Mouse (Mus musculus): ENCODE results near the gene Gm45808. TPM values are rescaled to one million over a fixed set of nuclear protein-coding genes. Genes with fewer than 3 reads are reported as not detected.

Gene Gm45808
- polyA plus RNA-seq, 1 experiment from 2014 or later: not detected

DNA sequence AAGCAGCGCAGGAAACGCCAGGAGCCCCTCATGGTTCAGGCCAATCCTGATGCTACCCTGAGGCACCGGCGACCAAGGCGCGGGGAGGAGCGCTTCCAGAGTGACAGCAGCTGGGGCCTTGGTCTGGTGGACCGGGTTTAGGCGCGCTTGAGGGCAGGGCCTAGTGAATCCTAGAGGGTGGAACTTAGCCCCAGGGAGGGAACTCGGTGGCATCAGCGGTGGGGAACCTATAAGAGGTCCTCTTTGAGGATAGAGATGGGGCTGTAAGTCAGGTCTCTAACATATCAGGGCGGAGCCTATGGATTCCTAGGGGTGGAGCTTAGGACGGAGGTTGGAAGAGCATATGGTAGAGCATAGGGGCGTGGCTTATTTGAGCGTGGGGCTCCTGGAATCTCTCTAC, 28.8 kb upstream of the Gm45808 start:
- Histone ChIP-seq H3K4me1 (ENCODE audit: control insufficient read depth, insufficient read depth, low read depth, low read length) (no peaks in the 10 kb centered on the region), H3K9me3 (ENCODE audit: control insufficient read depth, low read length) (no peaks in the 10 kb centered on the region), H3K27me3 (replicated peaks; ENCODE audit: control insufficient read depth, insufficient read depth, low read length) (no peaks in the 10 kb centered on the region), H3K36me3 (ENCODE audit: control insufficient read depth, insufficient read depth, low read length) (no peaks in the 10 kb centered on the region), H3K4me2 (ENCODE audit: low read length) (no peak overlapping the region), H3K4me3 (ENCODE audit: low read length) (no peak overlapping the region), H3K9ac (ENCODE audit: low read depth, low read length) (no peak overlapping the region), H3K27ac (ENCODE audit: low read depth, low read length) (no peak overlapping the region)
- ATAC-seq: no peak
- WGBS: 23% methylated on average over 16 of the region's 16 CpGs

DNA sequence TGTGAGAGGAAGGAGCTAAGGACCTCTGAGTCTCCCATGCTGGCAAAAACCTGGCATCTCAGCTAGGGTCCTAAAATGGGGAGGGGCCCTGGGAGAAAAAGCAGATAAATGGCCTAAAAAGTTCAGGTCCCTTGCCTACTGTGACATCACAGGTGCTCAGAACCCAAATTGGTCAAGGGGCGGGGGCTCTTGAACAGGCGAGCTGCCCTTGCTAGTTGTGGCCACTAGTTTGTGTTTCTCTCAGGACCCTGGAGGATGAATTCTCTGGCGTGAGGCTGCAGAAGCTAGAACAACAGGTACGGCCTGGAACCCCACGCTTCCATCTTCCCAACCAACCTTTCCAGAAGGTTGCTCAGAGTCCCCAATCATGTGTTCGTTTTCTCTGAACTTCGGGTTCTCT, 27.8 kb upstream of the Gm45808 start:
- Histone ChIP-seq H3K36me3 (ENCODE audit: control insufficient read depth, insufficient read depth, low read length) (no peaks in the 10 kb centered on the region), H3K4me2 (ENCODE audit: low read length) (no peak overlapping the region), H3K4me1 (ENCODE audit: control insufficient read depth, insufficient read depth, low read depth, low read length) (peaks cover 3% of the 10 kb centered on the region), H3K4me3 (ENCODE audit: low read length) (no peak overlapping the region), H3K27me3 (replicated peaks; ENCODE audit: control insufficient read depth, insufficient read depth, low read length) (no peaks in the 10 kb centered on the region), H3K27ac (ENCODE audit: low read depth, low read length) (no peak overlapping the region), H3K9me3 (ENCODE audit: control insufficient read depth, low read length) (no peaks in the 10 kb centered on the region), H3K9ac (ENCODE audit: low read depth, low read length) (no peak overlapping the region)
- ATAC-seq: no peak
- WGBS: 86% methylated on average over 7 of the region's 7 CpGs

DNA sequence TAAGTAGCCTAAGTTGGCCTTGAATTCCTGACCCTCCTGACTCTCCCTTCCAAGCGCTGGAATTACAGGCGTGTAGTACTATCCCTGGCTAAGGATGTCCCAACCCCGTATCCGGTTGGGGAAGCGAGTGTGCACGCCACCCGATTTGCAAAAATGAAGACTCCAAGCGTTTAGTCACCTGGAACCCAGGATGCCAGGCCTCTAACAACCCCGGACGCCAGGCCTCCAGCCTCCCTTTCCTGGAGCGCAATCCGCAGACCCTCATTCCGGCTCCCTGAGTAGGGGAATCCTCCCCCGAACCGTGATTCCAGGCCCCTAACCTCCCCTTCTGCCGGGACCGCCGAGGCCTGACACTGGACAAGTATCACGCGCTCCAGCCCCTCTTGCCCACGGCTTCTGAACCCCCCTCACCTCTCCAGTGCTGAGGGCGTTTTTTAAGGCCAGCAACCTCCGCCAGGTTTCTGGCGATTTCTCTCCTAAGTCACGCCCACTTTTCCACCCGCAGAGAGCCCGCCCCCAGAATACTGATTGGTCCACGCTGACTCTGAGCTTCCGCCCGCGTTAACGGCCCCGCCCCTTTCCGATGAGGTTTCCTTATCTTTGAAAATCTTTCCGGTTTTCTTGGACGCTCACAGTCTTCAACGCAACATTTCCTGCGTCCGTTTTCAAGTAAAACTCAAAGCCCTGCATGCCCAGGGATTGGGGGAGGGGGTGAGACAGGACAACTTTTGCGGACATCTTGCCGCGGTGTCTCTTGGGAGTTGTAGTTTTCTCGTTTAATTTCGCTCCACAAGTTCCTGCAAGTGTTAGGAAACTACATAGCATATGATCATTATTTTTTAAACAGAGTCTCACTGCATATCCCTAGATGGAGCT, 23.5 kb upstream of the Gm45808 start, which contains the start of gene Nucb1:
TSS of gene Nucb1 (minus strand) at position 495 of the 876 bp plus-strand sequence.
- Histone ChIP-seq H3K4me2 (ENCODE audit: low read length) (peak within 1 kb of the TSS; percentile 96), H3K4me3 (ENCODE audit: low read length) (peak within 1 kb of the TSS; percentile 84), H3K36me3 (ENCODE audit: control insufficient read depth, insufficient read depth, low read length) (peaks cover 4% of the 10 kb centered on the region; the same call in 1 of the 2 replicates), H3K9ac (ENCODE audit: low read depth, low read length) (peak within 1 kb of the TSS; percentile 87), H3K4me1 (ENCODE audit: control insufficient read depth, insufficient read depth, low read depth, low read length) (peaks cover 15% of the 10 kb centered on the region), H3K27me3 (replicated peaks; ENCODE audit: control insufficient read depth, insufficient read depth, low read length) (no peaks in the 10 kb centered on the region), H3K27ac (ENCODE audit: low read depth, low read length) (peak within 1 kb of the TSS; percentile 89), H3K9me3 (ENCODE audit: control insufficient read depth, low read length) (no peaks in the 10 kb centered on the region)
- ATAC-seq: peak; percentile 93
- WGBS: under 1% methylated on average over 44 of the region's 44 CpGs

DNA sequence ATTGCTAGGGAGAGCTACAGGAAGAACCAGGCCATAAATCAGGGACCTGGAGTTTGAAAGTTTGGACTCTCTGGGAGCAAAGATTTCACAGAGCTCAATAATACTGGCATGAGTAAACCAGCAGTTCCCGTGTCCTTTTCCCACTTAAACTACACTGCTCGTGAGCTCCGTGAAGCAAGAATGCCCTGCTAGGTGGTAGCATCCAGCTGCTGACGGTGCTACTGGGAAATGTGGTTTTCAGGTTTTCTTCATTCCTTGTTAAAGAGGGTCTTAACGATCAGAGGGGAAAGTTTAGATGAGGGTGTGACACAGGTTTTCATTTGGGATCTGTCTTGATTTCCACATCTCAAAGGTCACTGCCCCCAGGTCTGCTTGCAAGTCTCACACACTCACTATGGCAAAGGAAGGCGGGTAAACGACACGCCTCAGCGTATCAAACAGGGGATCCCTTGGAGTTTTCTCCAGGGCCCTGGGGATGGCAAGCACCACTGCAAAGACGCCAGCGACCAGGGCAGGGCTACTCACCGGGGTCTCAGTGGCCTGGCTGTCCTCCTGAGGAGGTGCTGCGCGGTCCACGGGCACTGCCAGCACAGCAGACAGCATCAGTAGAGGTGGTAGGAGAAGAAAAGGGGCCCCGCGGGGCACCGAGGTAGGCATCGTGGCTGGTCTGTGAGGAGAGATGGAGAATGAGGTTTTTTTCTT, 22.7 kb upstream of the Gm45808 start:
- H3K9ac ChIP-seq (ENCODE audit: low read depth, low read length): peak overlapping the region; percentile 87
- peak; percentile 20 for ATAC-seq
- WGBS: 37% methylated on average over 19 of the region's 19 CpGs
- peak overlapping the region; percentile 89 for H3K27ac ChIP-seq (ENCODE audit: low read depth, low read length)
- H3K4me3 ChIP-seq (ENCODE audit: low read length): peak overlapping the region; percentile 84
- H3K36me3 ChIP-seq (ENCODE audit: control insufficient read depth, insufficient read depth, low read length): peaks cover 4% of the 10 kb centered on the region; the same call in 1 of the 2 replicates
- H3K4me2 ChIP-seq (ENCODE audit: low read length): peak overlapping the region; percentile 96
- no peaks in the 10 kb centered on the region for H3K27me3 ChIP-seq (replicated peaks; ENCODE audit: control insufficient read depth, insufficient read depth, low read length)
- H3K4me1 ChIP-seq (ENCODE audit: control insufficient read depth, insufficient read depth, low read depth, low read length): peaks cover 15% of the 10 kb centered on the region
- H3K9me3 ChIP-seq (ENCODE audit: control insufficient read depth, low read length): no peaks in the 10 kb centered on the region

GRCm38 (mm10) chr7:45508561-45508960, 21.9 kb upstream of the Gm45808 start:
- no peaks in the 10 kb centered on the region for H3K9me3 ChIP-seq (ENCODE audit: control insufficient read depth, low read length)
- WGBS: 78% methylated on average over 6 of the region's 6 CpGs
- peaks cover 15% of the 10 kb centered on the region for H3K4me1 ChIP-seq (ENCODE audit: control insufficient read depth, insufficient read depth, low read depth, low read length)
- H3K4me3 ChIP-seq (ENCODE audit: low read length): no peak overlapping the region
- H3K4me2 ChIP-seq (ENCODE audit: low read length): peak overlapping the region; percentile 96
- no peak overlapping the region for H3K27ac ChIP-seq (ENCODE audit: low read depth, low read length)
- H3K27me3 ChIP-seq (replicated peaks; ENCODE audit: control insufficient read depth, insufficient read depth, low read length): no peaks in the 10 kb centered on the region
- H3K9ac ChIP-seq (ENCODE audit: low read depth, low read length): peak overlapping the region; percentile 41; the same call in 1 of the 2 replicates
- H3K36me3 ChIP-seq (ENCODE audit: control insufficient read depth, insufficient read depth, low read length): peaks cover 4% of the 10 kb centered on the region; the same call in 1 of the 2 replicates
- ATAC-seq: no peak

DNA sequence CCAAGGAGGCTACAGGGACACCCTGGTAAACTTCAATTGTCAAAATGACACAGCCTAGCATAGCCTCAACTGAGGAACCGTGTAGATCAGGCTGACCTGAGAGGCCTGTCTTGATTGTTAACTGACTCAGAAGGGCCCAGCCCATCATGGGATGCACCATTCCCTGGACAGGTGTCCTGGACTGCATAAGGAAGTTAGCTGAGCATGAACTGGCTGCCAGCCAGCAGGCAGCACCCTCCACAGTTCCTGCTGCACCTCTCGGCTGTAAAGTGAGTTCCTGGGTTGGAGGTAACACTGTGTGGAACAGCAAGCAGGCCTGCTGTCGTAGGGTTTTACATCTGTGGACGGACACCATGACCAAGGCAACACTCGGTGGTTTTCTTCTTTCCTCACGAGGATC, 21.0 kb upstream of the Gm45808 start:
- Histone ChIP-seq H3K36me3 (ENCODE audit: control insufficient read depth, insufficient read depth, low read length) (peaks cover 4% of the 10 kb centered on the region; the same call in 1 of the 2 replicates), H3K27me3 (replicated peaks; ENCODE audit: control insufficient read depth, insufficient read depth, low read length) (no peaks in the 10 kb centered on the region), H3K4me1 (ENCODE audit: control insufficient read depth, insufficient read depth, low read depth, low read length) (peaks cover 15% of the 10 kb centered on the region), H3K4me2 (ENCODE audit: low read length) (no peak overlapping the region), H3K9me3 (ENCODE audit: control insufficient read depth, low read length) (no peaks in the 10 kb centered on the region), H3K9ac (ENCODE audit: low read depth, low read length) (no peak overlapping the region), H3K27ac (ENCODE audit: low read depth, low read length) (no peak overlapping the region), H3K4me3 (ENCODE audit: low read length) (no peak overlapping the region)
- WGBS: 93% methylated on average over 6 of the region's 6 CpGs
- no peak for ATAC-seq

GRCm38 (mm10) chr7:45498427-45498826, 11.8 kb upstream of the Gm45808 start:
- Histone ChIP-seq H3K36me3 (ENCODE audit: control insufficient read depth, insufficient read depth, low read length) (peaks cover 31% of the 10 kb centered on the region), H3K27ac (ENCODE audit: low read depth, low read length) (no peak overlapping the region), H3K9ac (ENCODE audit: low read depth, low read length) (no peak overlapping the region), H3K4me2 (ENCODE audit: low read length) (no peak overlapping the region), H3K4me1 (ENCODE audit: control insufficient read depth, insufficient read depth, low read depth, low read length) (no peaks in the 10 kb centered on the region), H3K27me3 (replicated peaks; ENCODE audit: control insufficient read depth, insufficient read depth, low read length) (no peaks in the 10 kb centered on the region), H3K4me3 (ENCODE audit: low read length) (no peak overlapping the region), H3K9me3 (ENCODE audit: control insufficient read depth, low read length) (no peaks in the 10 kb centered on the region)
- WGBS: 94% methylated on average over 6 of the region's 6 CpGs
- ATAC-seq: no peak

DNA sequence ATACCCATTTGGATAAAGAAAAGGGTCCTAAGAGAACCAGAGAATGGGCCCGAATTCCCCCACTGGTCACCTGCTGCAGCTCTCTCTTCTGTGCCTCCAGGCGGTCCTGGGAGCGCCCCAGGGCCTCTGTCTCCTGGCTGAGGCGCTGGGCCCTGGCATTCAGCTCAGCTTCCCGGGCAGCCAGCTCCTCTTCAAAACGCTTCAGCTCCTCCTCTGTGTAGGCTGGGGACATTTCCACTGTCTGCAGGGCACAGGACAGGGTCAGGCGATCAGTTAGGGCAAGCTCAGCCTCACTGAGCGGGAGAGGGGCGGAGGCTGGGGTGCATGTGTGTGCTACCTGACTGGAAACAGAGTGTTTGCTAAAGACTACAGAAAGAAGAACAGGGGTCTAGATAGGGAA, 7.9 kb upstream of the Gm45808 start:
- H3K36me3 ChIP-seq (ENCODE audit: control insufficient read depth, insufficient read depth, low read length): peaks cover 29% of the 10 kb centered on the region

GRCm38 (mm10) chr7:45492951-45493350, 6.3 kb upstream of the Gm45808 start:
- no peak for ATAC-seq
- H3K9me3 ChIP-seq (ENCODE audit: control insufficient read depth, low read length): no peaks in the 10 kb centered on the region
- no peaks in the 10 kb centered on the region for H3K27me3 ChIP-seq (replicated peaks; ENCODE audit: control insufficient read depth, insufficient read depth, low read length)
- peaks cover 21% of the 10 kb centered on the region for H3K36me3 ChIP-seq (ENCODE audit: control insufficient read depth, insufficient read depth, low read length)
- peaks cover 8% of the 10 kb centered on the region for H3K4me1 ChIP-seq (ENCODE audit: control insufficient read depth, insufficient read depth, low read depth, low read length)
- H3K4me2 ChIP-seq (ENCODE audit: low read length): no peak overlapping the region
- WGBS: 93% methylated on average over 5 of the region's 5 CpGs
- no peak overlapping the region for H3K9ac ChIP-seq (ENCODE audit: low read depth, low read length)
- H3K4me3 ChIP-seq (ENCODE audit: low read length): no peak overlapping the region
- H3K27ac ChIP-seq (ENCODE audit: low read depth, low read length): no peak overlapping the region

More for the DNA sequence above, 7.9 kb upstream of the Gm45808 start:
- no peak overlapping the region for H3K4me2 ChIP-seq (ENCODE audit: low read length)
- peaks cover 2% of the 10 kb centered on the region for H3K4me1 ChIP-seq (ENCODE audit: control insufficient read depth, insufficient read depth, low read depth, low read length)
- H3K9ac ChIP-seq (ENCODE audit: low read depth, low read length): no peak overlapping the region
- no peak for ATAC-seq
- H3K27ac ChIP-seq (ENCODE audit: low read depth, low read length): no peak overlapping the region
- no peak overlapping the region for H3K4me3 ChIP-seq (ENCODE audit: low read length)
- H3K27me3 ChIP-seq (replicated peaks; ENCODE audit: control insufficient read depth, insufficient read depth, low read length): no peaks in the 10 kb centered on the region
- WGBS: 86% methylated on average over 9 of the region's 9 CpGs
- no peaks in the 10 kb centered on the region for H3K9me3 ChIP-seq (ENCODE audit: control insufficient read depth, low read length)
